In genomic region chr15:97311211-97311610, GRCm38 (mm10) we compare ENCODE assay signal across 19 mouse cellular contexts.
DNase-seq lines count a peak whose midpoint lies in the region; ATAC-seq lines count a peak whose summit lies in the region.
"Had no signal": no experiment of that assay in that cellular context is flagged by ENCODE, and none has a peak within 500 bp of the region (broad histone marks: within the 10 kb centered on the region; RNA-seq: fewer than 3 reads in every experiment).

No protein-coding gene starts in this region.

- H3K4me3 ChIP-seq in midbrain, embryonic 11.5 days (ENCODE audit: low read depth, low read length): no peak overlapping the region
- H3K4me3 ChIP-seq in midbrain, embryonic 15.5 days: no peak overlapping the region
- H3K4me3 ChIP-seq: embryonic facial prominence, embryonic 12.5 days; heart, embryonic 13.5 days; hindbrain, embryonic 13.5 days; intestine, embryonic 15.5 days had no signal

- peak; percentile 12 for DNase-seq in midbrain, embryonic 11.5 days (ENCODE audit: low spot score, missing footprints)
- peak; percentile 44 for DNase-seq in 416B (ENCODE audit: low read depth)
- DNase-seq in CD8-positive naive resting alpha-beta T cell, adult 2 months (ENCODE audit: low read depth in 2 of 2, low spot score in 2 of 2): peak; percentile 33 to 54
- peak; percentile 58 for DNase-seq in naive thymus-derived CD4-positive, alpha-beta T cell, adult 2 months (ENCODE audit: low read depth)
- no peak for DNase-seq in spleen, postnatal 4 days (ENCODE audit: low spot score in 2 of 2)
- no peak for DNase-seq in frontal cortex, postnatal 14 days (ENCODE audit: low spot score in 2 of 2)
- DNase-seq: adrenal gland, adult 8-10 months; adrenal gland, postnatal 36 days; cerebellum, adult 2 months; cerebellum, postnatal 14 days; embryo, embryonic 11 days; gastrocnemius, postnatal 14 days; heart, postnatal 4 days had no signal

- peaks cover 3% of the 10 kb centered on the region for H3K4me1 ChIP-seq in midbrain, embryonic 11.5 days (ENCODE audit: control insufficient read depth, insufficient read depth, low read length)
- peaks cover 14% of the 10 kb centered on the region for H3K4me1 ChIP-seq in midbrain, embryonic 15.5 days
- H3K4me1 ChIP-seq: embryonic facial prominence, embryonic 12.5 days; intestine, embryonic 15.5 days had no signal

- ATAC-seq in midbrain, embryonic 11.5 days (ENCODE audit: low FRiP score): no peak
- ATAC-seq in midbrain, embryonic 15.5 days (replicated peaks): no peak
- ATAC-seq: forebrain, embryonic 16.5 days; intestine, embryonic 15.5 days had no signal

- WGBS in midbrain, embryonic 11.5 days: 88% methylated on average over 7 of the region's 7 CpGs
- 70% methylated on average over 7 of the region's 7 CpGs for WGBS in midbrain, embryonic 15.5 days

- H3K4me2 ChIP-seq in midbrain, embryonic 11.5 days: no peak overlapping the region
- no peak overlapping the region for H3K4me2 ChIP-seq in midbrain, embryonic 15.5 days
- H3K4me2 ChIP-seq: embryonic facial prominence, embryonic 12.5 days; heart, embryonic 13.5 days; hindbrain, embryonic 13.5 days; intestine, embryonic 15.5 days had no signal

- no peak overlapping the region for H3K27ac ChIP-seq in midbrain, embryonic 11.5 days (ENCODE audit: low read depth, low read length)
- no peak overlapping the region for H3K27ac ChIP-seq in midbrain, embryonic 15.5 days
- H3K27ac ChIP-seq: embryonic facial prominence, embryonic 12.5 days; heart, embryonic 13.5 days; hindbrain, embryonic 13.5 days; intestine, embryonic 15.5 days had no signal

- no peaks in the 10 kb centered on the region for H3K27me3 ChIP-seq in midbrain, embryonic 11.5 days (ENCODE audit: control insufficient read depth, insufficient read depth, low read length)
- no peaks in the 10 kb centered on the region for H3K27me3 ChIP-seq in midbrain, embryonic 15.5 days (replicated peaks)
- H3K27me3 ChIP-seq: embryonic facial prominence, embryonic 12.5 days; heart, embryonic 13.5 days; hindbrain, embryonic 13.5 days; intestine, embryonic 15.5 days had no signal

- H3K9ac ChIP-seq in midbrain, embryonic 11.5 days (ENCODE audit: low read length): no peak overlapping the region
- H3K9ac ChIP-seq in midbrain, embryonic 15.5 days: no peak overlapping the region
- H3K9ac ChIP-seq: embryonic facial prominence, embryonic 12.5 days; heart, embryonic 13.5 days; hindbrain, embryonic 13.5 days; intestine, embryonic 15.5 days had no signal

- H3K36me3 ChIP-seq in midbrain, embryonic 11.5 days (ENCODE audit: control insufficient read depth, insufficient read depth, low read length): no peaks in the 10 kb centered on the region
- no peaks in the 10 kb centered on the region for H3K36me3 ChIP-seq in midbrain, embryonic 15.5 days (replicated peaks)
- H3K36me3 ChIP-seq: embryonic facial prominence, embryonic 12.5 days; heart, embryonic 13.5 days; hindbrain, embryonic 13.5 days; intestine, embryonic 15.5 days had no signal

- no peaks in the 10 kb centered on the region for H3K9me3 ChIP-seq in midbrain, embryonic 11.5 days (ENCODE audit: control insufficient read depth, low read length)
- no peaks in the 10 kb centered on the region for H3K9me3 ChIP-seq in midbrain, embryonic 15.5 days
- H3K9me3 ChIP-seq: embryonic facial prominence, embryonic 12.5 days; heart, embryonic 13.5 days; hindbrain, embryonic 13.5 days; intestine, embryonic 15.5 days had no signal

Comparison
In these comparisons a context has a peak if more than half of its experiments do, and no peak if none do; other contexts are left out.
1. DNase-seq: peak in midbrain, embryonic 11.5 days (single experiment), 416B (single experiment), CD8-positive naive resting alpha-beta T cell, adult 2 months (2 of 2) and naive thymus-derived CD4-positive, alpha-beta T cell, adult 2 months (single experiment); none in spleen, postnatal 4 days (0 of 2) and frontal cortex, postnatal 14 days (0 of 2).